Mouse (Mus musculus): ENCODE data around the gene Arhgap24.

Gene Arhgap24

GRCm38 (mm10) chr5:102751661-102752307 lies 270.6 kb downstream of the Arhgap24 start:
- no peak for DNase-seq

- DNase-seq, result no peak
Measured at GRCm38 (mm10) chr5:102752308-102752663, 271.1 kb downstream of the Arhgap24 start.

GRCm38 (mm10) chr5:102757040-102757439 lies 275.8 kb downstream of the Arhgap24 start:
- DNase-seq, result no peak

GRCm38 (mm10) chr5:102765694-102766093 lies 284.5 kb downstream of the Arhgap24 start:
- no peak for DNase-seq

GRCm38 (mm10) chr5:102766311-102767057 lies 285.3 kb downstream of the Arhgap24 start:
- DNase-seq, result no peak

- DNase-seq, result no peak
Measured at GRCm38 (mm10) chr5:102767058-102767444, 285.9 kb downstream of the Arhgap24 start.

- no peak for DNase-seq
Measured at GRCm38 (mm10) chr5:102767822-102768221, 286.6 kb downstream of the Arhgap24 start.

- peak; percentile 45 for DNase-seq
Measured at GRCm38 (mm10) chr5:102768385-102769080, 287.3 kb downstream of the Arhgap24 start.

- no peak for DNase-seq
Measured at GRCm38 (mm10) chr5:102770611-102771010, 289.4 kb downstream of the Arhgap24 start.

- peak; percentile 48 for DNase-seq
Measured at GRCm38 (mm10) chr5:102774500-102774899, 293.3 kb downstream of the Arhgap24 start.

GRCm38 (mm10) chr5:102777255-102777654 lies 296.1 kb downstream of the Arhgap24 start:
- no peak for DNase-seq

- no peak for DNase-seq
Measured at GRCm38 (mm10) chr5:102777852-102778251, 296.7 kb downstream of the Arhgap24 start.

GRCm38 (mm10) chr5:102778253-102778652 lies 297.1 kb downstream of the Arhgap24 start:
- DNase-seq, result no peak

GRCm38 (mm10) chr5:102783585-102783984 lies 302.4 kb downstream of the Arhgap24 start:
- DNase-seq, result no peak

GRCm38 (mm10) chr5:102786123-102786522 lies 304.9 kb downstream of the Arhgap24 start:
- DNase-seq, result no peak

- DNase-seq, result no peak
Measured at GRCm38 (mm10) chr5:102788437-102788836, 307.2 kb downstream of the Arhgap24 start.

GRCm38 (mm10) chr5:102791273-102791672 lies 310.1 kb downstream of the Arhgap24 start:
- no peak for DNase-seq

GRCm38 (mm10) chr5:102793536-102793935 lies 312.3 kb downstream of the Arhgap24 start:
- DNase-seq, result no peak

- no peak for DNase-seq
Measured at GRCm38 (mm10) chr5:102801469-102801868, 320.3 kb downstream of the Arhgap24 start.

GRCm38 (mm10) chr5:102802833-102803232 lies 321.6 kb downstream of the Arhgap24 start:
- no peak for DNase-seq

- no peak for DNase-seq
Measured at GRCm38 (mm10) chr5:102803675-102804074, 322.5 kb downstream of the Arhgap24 start.

GRCm38 (mm10) chr5:102807518-102807917 lies 326.3 kb downstream of the Arhgap24 start:
- DNase-seq, result no peak

GRCm38 (mm10) chr5:102810366-102810957 lies 329.3 kb downstream of the Arhgap24 start:
- DNase-seq, result no peak
